Mouse (Mus musculus) neural tube, embryonic 11.5 days (tissue): ENCODE results near the gene Gm49416. TPM values are rescaled to one million over a fixed set of nuclear protein-coding genes. Genes with fewer than 3 reads are reported as not detected.
"Not testable (repeated sequence)": the region's sequence is repeated elsewhere in the genome, so short reads cannot be mapped to it uniquely, and the experiment has no call there.

Source experiments
- ATAC-seq: fragments of 200-750 bp; cut with Nextera tagmentation; 2 replicates; pipeline ENCODE4 v1.8.0; 2017; ENCODE audit warnings: moderate number of reproducible peaks, mild to moderate bottlenecking, moderate TSS enrichment, moderate library complexity; ENCODE audit not compliant: insufficient read depth, low FRiP score, low TSS enrichment
- DNase-seq: peaks from one replicate; pipeline ENCODE4 v3.0.0-alpha.2; 2015; ENCODE audit warnings: low spot score
- H3K27ac ChIP-seq: fragments of 300-500 bp; sonication (generic); 2 replicates; pipeline ENCODE4 v1.5.1; 2014; ENCODE audit warnings: low read depth, mild to moderate bottlenecking, low read length
- H3K27me3 ChIP-seq: fragments of 300-500 bp; sonication (generic); 2 replicates; pipeline ENCODE4 v1.6.1; 2014; ENCODE audit warnings: mild to moderate bottlenecking, low read length, mixed read lengths; ENCODE audit not compliant: control insufficient read depth, insufficient read depth
- H3K36me3 ChIP-seq: fragments of 300-500 bp; sonication (generic); 2 replicates; pipeline ENCODE4 v1.6.1; 2014; ENCODE audit warnings: mild to moderate bottlenecking, low read length, moderate library complexity, mixed read lengths; ENCODE audit not compliant: control insufficient read depth, insufficient read depth
- H3K4me1 ChIP-seq: fragments of 300-500 bp; sonication (generic); 2 replicates; pipeline ENCODE4 v1.6.1; 2014; ENCODE audit warnings: low read length, mixed read lengths; ENCODE audit not compliant: control insufficient read depth, insufficient read depth
- H3K4me2 ChIP-seq: fragments of 300-500 bp; sonication (generic); 2 replicates; pipeline ENCODE4 v1.6.1; 2014; ENCODE audit warnings: low read depth, mild to moderate bottlenecking, moderate library complexity
- H3K4me3 ChIP-seq: fragments of 300-500 bp; sonication (generic); 2 replicates; pipeline ENCODE4 v1.5.1; 2014; ENCODE audit warnings: low read depth, low read length
- H3K9ac ChIP-seq: fragments of 300-500 bp; sonication (generic); 2 replicates; pipeline ENCODE4 v1.6.1; 2014; ENCODE audit warnings: mild to moderate bottlenecking, low read length
- H3K9me3 ChIP-seq: fragments of 300-500 bp; sonication (generic); 2 replicates; pipeline ENCODE4 v1.6.1; 2016; ENCODE audit warnings: low read length; ENCODE audit not compliant: control insufficient read depth
- WGBS: fragments of 180-500 bp; shearing (Covaris S2); extraction: QIAGEN DNeasy Blood & Tissue Kit; methylation state at CpG from one replicate; pipeline ENCODE4 v1.1.7; 2014; 5-methylcytosine and 5-hydroxymethylcytosine counted together
- polyA plus RNA-seq: library from polyadenylated mRNA; unstranded; fragments of >200 nt; fragmentation: Nextera tagmentation; extraction: Ambion mirVana; gene quantifications from 2 replicates; pipeline ENCODE4 v1.2.1, GENCODE M21; 2014

Gene Gm49416
- polyA plus RNA-seq, 1 experiment from 2014 or later: not detected

GRCm38 (mm10) chr19:8887585-8888463, 902 bp upstream of the Gm49416 start:
- DNase-seq: no peak
- 13% methylated on average over 19 of the region's 19 CpGs for WGBS
- peak overlapping the region; percentile 80 for H3K4me2 ChIP-seq

DNA sequence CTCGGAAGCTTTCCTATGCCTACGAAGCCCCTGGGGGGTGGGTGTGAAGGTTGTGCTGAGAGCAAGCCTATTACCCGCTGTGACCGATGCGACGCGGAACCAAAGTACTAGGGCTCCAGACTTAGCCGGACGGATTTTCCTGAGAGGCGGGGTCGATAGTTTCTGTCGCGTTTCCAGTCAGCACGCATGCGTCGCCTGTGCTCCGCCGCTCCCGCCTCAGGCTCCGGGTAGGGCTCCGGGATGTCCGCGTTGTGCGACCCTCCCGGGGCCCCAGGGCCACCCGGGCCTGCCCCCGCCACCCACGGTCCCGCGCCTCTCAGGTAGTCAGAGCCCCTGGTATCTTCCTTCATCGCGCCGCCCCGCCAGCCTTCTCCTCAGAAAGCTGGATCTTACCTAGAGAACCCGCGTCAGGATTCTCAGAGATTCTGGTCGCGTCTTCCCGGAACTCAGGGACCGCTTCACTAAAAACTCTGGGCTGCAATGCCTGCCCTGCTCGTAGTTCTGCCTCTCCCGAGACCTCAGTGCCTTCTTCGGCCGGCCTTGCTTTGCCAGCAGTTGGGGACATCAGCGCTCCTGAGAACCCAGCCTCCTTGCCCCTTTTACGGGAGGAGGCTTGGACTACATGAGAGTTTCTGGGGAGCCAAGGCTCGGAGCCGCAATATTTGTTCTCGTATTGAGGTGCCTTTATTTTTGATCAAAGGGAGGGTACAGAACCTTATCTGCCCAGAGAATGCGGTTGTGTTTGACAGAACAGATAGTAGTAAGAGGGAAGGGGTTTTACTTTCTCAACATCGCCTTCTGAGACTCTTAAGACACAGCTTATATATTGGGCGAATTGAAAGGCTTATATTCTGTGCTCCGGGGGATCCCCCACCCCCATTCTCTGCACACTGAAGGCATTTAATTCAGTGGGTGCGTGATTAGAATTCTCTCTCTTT, 4.4 kb downstream of the Gm49416 start, which contains the start of gene Ints5:
Gene Ints5 (plus strand): TSS at position 177 of the 938 bp plus-strand sequence.
- peak within 1 kb of the TSS; percentile 49 for H3K4me3 ChIP-seq
- peaks cover 9% of the 10 kb centered on the region for H3K4me1 ChIP-seq
- no peaks in the 10 kb centered on the region for H3K27me3 ChIP-seq
- peak within 1 kb of the TSS; percentile 36; the same call in 1 of the 2 replicates for H3K27ac ChIP-seq
- no peaks in the 10 kb centered on the region for H3K9me3 ChIP-seq
- ATAC-seq: peak; percentile 63
- DNase-seq: peak; percentile 89
- 3% methylated on average over 54 of the region's 54 CpGs for WGBS
- peak within 1 kb of the TSS; percentile 60 for H3K4me2 ChIP-seq
- peaks cover 8% of the 10 kb centered on the region for H3K36me3 ChIP-seq
- peak within 1 kb of the TSS; percentile 66 for H3K9ac ChIP-seq

More at GRCm38 (mm10) chr19:8887585-8888463, 902 bp upstream of the Gm49416 start:
- Histone ChIP-seq H3K9me3 (no peaks in the 10 kb centered on the region), H3K4me1 (peaks cover 8% of the 10 kb centered on the region), H3K36me3 (0 out of 2 replicates have a peak, but pooled peaks cover 2% of the 10 kb centered on the region), H3K27me3 (no peaks in the 10 kb centered on the region), H3K27ac (peak overlapping the region; percentile 58), H3K9ac (peak overlapping the region; percentile 84), H3K4me3 (peak overlapping the region; percentile 68)
- ATAC-seq: no peak

GRCm38 (mm10) chr19:8895397-8895960, 6.8 kb downstream of the Gm49416 start:
- H3K36me3 ChIP-seq: peaks cover 7% of the 10 kb centered on the region
- no peak overlapping the region for H3K4me2 ChIP-seq
- H3K4me1 ChIP-seq: peaks cover 18% of the 10 kb centered on the region
- ATAC-seq (no peak), DNase-seq (no peak)
- H3K27ac ChIP-seq: no peak overlapping the region
- no peaks in the 10 kb centered on the region for H3K27me3 ChIP-seq
- H3K9me3 ChIP-seq: no peaks in the 10 kb centered on the region
- WGBS: 92% methylated on average over 9 of the region's 9 CpGs
- H3K9ac ChIP-seq: no peak overlapping the region
- no peak overlapping the region for H3K4me3 ChIP-seq

GRCm38 (mm10) chr19:8896231-8896630, 7.5 kb downstream of the Gm49416 start:
- H3K27me3 ChIP-seq, H3K4me2 ChIP-seq, H3K36me3 ChIP-seq, H3K9ac ChIP-seq, H3K27ac ChIP-seq, H3K4me3 ChIP-seq, H3K9me3 ChIP-seq, DNase-seq, ATAC-seq: not testable (repeated sequence)
- peaks cover 18% of the 10 kb centered on the region for H3K4me1 ChIP-seq
- 90% methylated on average over 5 of the region's 5 CpGs for WGBS

DNA sequence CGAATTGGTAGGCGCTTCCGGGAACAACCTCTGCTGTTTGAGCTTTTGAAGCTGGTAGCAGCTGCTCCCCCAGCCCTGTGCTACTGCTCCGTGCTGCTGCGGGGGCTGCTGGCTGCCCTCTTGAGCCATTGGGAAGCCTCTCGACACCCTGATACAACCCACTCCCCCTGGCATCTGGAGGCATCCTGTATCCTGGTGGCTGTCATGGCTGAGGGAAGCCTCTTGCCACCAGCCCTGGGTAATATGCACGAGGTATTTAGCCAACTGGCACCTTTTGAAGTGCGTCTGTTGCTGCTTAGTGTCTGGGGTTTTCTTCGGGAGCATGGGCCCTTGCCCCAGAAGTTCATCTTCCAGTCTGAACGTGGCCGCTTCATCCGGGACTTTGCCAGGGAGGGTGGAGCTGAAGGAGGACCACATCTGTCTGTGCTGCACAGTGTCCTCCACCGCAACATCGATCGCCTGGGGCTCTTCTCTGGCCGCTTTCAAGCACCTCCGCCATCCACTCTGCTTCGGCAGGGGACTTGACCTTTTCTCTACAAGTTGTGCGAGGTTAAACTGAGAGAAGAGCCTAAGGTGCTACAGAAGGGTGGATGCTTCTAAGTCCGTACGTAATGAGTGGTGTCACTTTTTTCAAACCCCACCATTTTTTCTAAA, 8.6 kb downstream of the Gm49416 start:
- 29% methylated on average over 21 of the region's 21 CpGs for WGBS
- Histone ChIP-seq H3K4me1 (peaks cover 18% of the 10 kb centered on the region), H3K9ac (peak overlapping the region; percentile 46), H3K4me3 (peak overlapping the region; percentile 88), H3K27ac (peak overlapping the region; percentile 70), H3K4me2 (peak overlapping the region; percentile 48)
- DNase-seq: peak; percentile 55
- H3K27me3 ChIP-seq, H3K9me3 ChIP-seq, H3K36me3 ChIP-seq: not testable (repeated sequence)
- peak; percentile 41 for ATAC-seq

GRCm38 (mm10) chr19:8897865-8898495, 9.3 kb downstream of the Gm49416 start, which contains the start of gene Ganab:
Gene Ganab, plus strand, starts transcription at chr19:8898071.
- peak; percentile 95 for DNase-seq
- peaks cover 18% of the 10 kb centered on the region for H3K4me1 ChIP-seq
- H3K36me3 ChIP-seq: peaks cover 11% of the 10 kb centered on the region
- H3K27me3 ChIP-seq: no peaks in the 10 kb centered on the region
- H3K4me3 ChIP-seq: peak within 1 kb of the TSS; percentile 88
- ATAC-seq: peak; percentile 99
- H3K9me3 ChIP-seq: no peaks in the 10 kb centered on the region
- peak within 1 kb of the TSS; percentile 70 for H3K27ac ChIP-seq
- under 1% methylated on average over 53 of the region's 53 CpGs for WGBS
- H3K9ac ChIP-seq: peak within 1 kb of the TSS; percentile 94
- peak within 1 kb of the TSS; percentile 63 for H3K4me2 ChIP-seq

GRCm38 (mm10) chr19:8898576-8898975, 9.8 kb downstream of the Gm49416 start:
- peak overlapping the region; percentile 66; the same call in 1 of the 2 replicates for H3K27ac ChIP-seq
- peaks cover 11% of the 10 kb centered on the region for H3K36me3 ChIP-seq
- peaks cover 18% of the 10 kb centered on the region for H3K4me1 ChIP-seq
- peak overlapping the region; percentile 94 for H3K9ac ChIP-seq
- no peaks in the 10 kb centered on the region for H3K9me3 ChIP-seq
- ATAC-seq (no peak), DNase-seq (no peak)
- H3K27me3 ChIP-seq: no peaks in the 10 kb centered on the region
- 15% methylated on average over 13 of the region's 13 CpGs for WGBS
- H3K4me3 ChIP-seq: peak overlapping the region; percentile 88
- peak overlapping the region; percentile 63 for H3K4me2 ChIP-seq
